Comparison of ENCODE assay signal across 18 mouse cellular contexts in the genomic region with DNA sequence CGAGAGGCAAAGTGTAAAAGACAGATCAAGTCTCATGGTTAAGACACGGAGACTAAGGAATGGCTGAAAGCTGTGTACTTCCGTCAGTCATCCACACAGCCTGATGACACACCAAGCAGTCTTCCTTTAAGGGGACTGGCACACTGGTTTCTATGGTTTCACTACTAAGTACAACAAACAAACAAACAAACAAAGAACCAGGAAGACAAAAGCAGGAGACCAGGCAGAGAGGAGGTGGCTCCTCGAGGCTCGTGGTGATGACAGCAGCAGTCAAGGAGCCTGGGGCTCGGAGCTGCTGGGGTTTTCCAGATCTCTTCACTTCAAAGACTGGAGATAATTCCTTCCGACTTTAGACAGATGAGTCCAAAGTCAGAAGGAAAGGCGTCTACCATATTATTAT. TPM values are rescaled to one million over a fixed set of nuclear protein-coding genes. Genes with fewer than 3 reads are reported as not detected.
"Had no signal": no experiment of that assay in that cellular context is flagged by ENCODE, and none has a peak within 500 bp of the region (broad histone marks: within the 10 kb centered on the region; RNA-seq: fewer than 3 reads in every experiment).

No protein-coding gene starts in this region.

- H3K27ac ChIP-seq: neural tube, embryonic 13.5 days; neural tube, embryonic 15.5 days; stomach, embryonic 15.5 days; stomach, postnatal 0 days had no signal

- H3K9me3 ChIP-seq: neural tube, embryonic 13.5 days; neural tube, embryonic 15.5 days; stomach, embryonic 15.5 days had no signal

- DNase-seq: retina, postnatal 1 day; right cerebral cortex, adult 18-20 months; right cerebral cortex, postnatal 14 days; right cerebral cortex, postnatal 25 days; right cerebral cortex, postnatal 4 days; spleen, adult 18-20 months; thymus, adult 18-20 months; thymus, adult 2 months; thymus, postnatal 14 days; thymus, postnatal 25 days; thymus, postnatal 36 days; thymus, postnatal 4 days had no signal

- H3K9ac ChIP-seq: neural tube, embryonic 13.5 days; neural tube, embryonic 15.5 days; stomach, embryonic 15.5 days had no signal

- H3K4me2 ChIP-seq: neural tube, embryonic 13.5 days; neural tube, embryonic 15.5 days; stomach, embryonic 15.5 days had no signal

- H3K27me3 ChIP-seq: neural tube, embryonic 13.5 days; neural tube, embryonic 15.5 days; stomach, embryonic 15.5 days had no signal

- H3K4me3 ChIP-seq: neural tube, embryonic 13.5 days; neural tube, embryonic 15.5 days; stomach, embryonic 15.5 days had no signal

RNA-seq across cellular contexts. Expression of gene Slc44a5, which starts 33.2 kb away (rescaled TPM):
- total RNA-seq: neutrophil, adult 5-6 weeks had no signal

RNA-seq across cellular contexts. Expression of gene Msh4, which starts 34.1 kb away (rescaled TPM):
- polyA plus RNA-seq: stomach, embryonic 16.5 days had no signal
